Mouse (Mus musculus) stomach, postnatal 0 days (tissue): ENCODE data around the gene Slc38a4. TPM values are rescaled to one million over a fixed set of nuclear protein-coding genes. Genes with fewer than 3 reads are reported as not detected.

Experiments
- ATAC-seq: fragments of 200-750 bp; cut with Nextera tagmentation; 2 replicates; pipeline ENCODE4 v1.8.0; 2017; ENCODE audit not compliant: low FRiP score, low TSS enrichment
- DNase-seq: peaks from one replicate; pipeline ENCODE4 v3.0.0-alpha.2; 2016; ENCODE audit warnings: low spot score
- H3K27ac ChIP-seq: fragments of 300-500 bp; sonication (generic); replicated peaks from 2 replicates; pipeline ENCODE4 v1.5.1; 2014; ENCODE audit warnings: mild to moderate bottlenecking, control low read depth
- H3K27me3 ChIP-seq: fragments of 300-500 bp; sonication (generic); 2 replicates; pipeline ENCODE4 v1.6.1; 2014; ENCODE audit warnings: low read length; ENCODE audit not compliant: control insufficient read depth, insufficient read depth
- H3K36me3 ChIP-seq: fragments of 300-500 bp; sonication (generic); 2 replicates; pipeline ENCODE4 v1.6.1; 2014; ENCODE audit warnings: low read length, mixed read lengths; ENCODE audit not compliant: control insufficient read depth, insufficient read depth
- H3K4me1 ChIP-seq: fragments of 300-500 bp; sonication (generic); replicated peaks from 2 replicates; pipeline ENCODE4 v1.6.1; 2014; ENCODE audit warnings: antibody characterized with exemption; ENCODE audit not compliant: control insufficient read depth, insufficient read depth
- H3K4me2 ChIP-seq: fragments of 300-500 bp; sonication (generic); replicated peaks from 2 replicates; pipeline ENCODE4 v1.6.1; 2014; ENCODE audit warnings: low read depth, mild to moderate bottlenecking, control low read depth, moderate library complexity
- H3K4me3 ChIP-seq: fragments of 300-500 bp; sonication (generic); 2 replicates; pipeline ENCODE4 v1.5.1; 2014; ENCODE audit warnings: low read depth, low read length, control low read depth
- H3K9ac ChIP-seq: fragments of 300-500 bp; sonication (generic); 2 replicates; pipeline ENCODE4 v1.6.1; 2014; ENCODE audit warnings: mild to moderate bottlenecking, low read length, control low read depth, mixed read lengths
- H3K9me3 ChIP-seq: fragments of 300-500 bp; sonication (generic); 2 replicates; pipeline ENCODE4 v1.6.1; 2016; ENCODE audit warnings: low read length; ENCODE audit not compliant: control insufficient read depth
- CTCF ChIP-seq: IDR thresholded peaks from 2 replicates; pipeline ENCODE4 v1.5.1; 2016; ENCODE audit warnings: antibody characterized with exemption, low read depth, mild to moderate bottlenecking, moderate library complexity
- EP300 ChIP-seq: optimal IDR thresholded peaks from 2 replicates; pipeline ENCODE3; 2016; ENCODE audit warnings: antibody characterized with exemption
- WGBS: fragments of 180-500 bp; shearing (Covaris S2); extraction: QIAGEN DNeasy Blood & Tissue Kit; methylation state at CpG from one replicate; pipeline ENCODE4 v1.1.7; 2014; 5-methylcytosine and 5-hydroxymethylcytosine counted together
- polyA plus RNA-seq: library from polyadenylated mRNA; unstranded; fragments of >200 nt; fragmentation: Nextera tagmentation; extraction: Ambion mirVana; gene quantifications from 2 replicates; pipeline ENCODE4 v1.2.1, GENCODE M21; 2015

The Slc38a4 gene
- polyA plus RNA-seq, 1 experiment from 2014 or later = 10.8 TPM

GRCm38 (mm10) chr15:96948471-96948870, 107.3 kb downstream of the Slc38a4 start:
- H3K9ac ChIP-seq = no peak overlapping the region
- H3K36me3 ChIP-seq = no peaks in the 10 kb centered on the region
- DNase-seq (peak; percentile 71), ATAC-seq (peak; percentile 79)
- H3K4me1 ChIP-seq = no peaks in the 10 kb centered on the region
- H3K4me3 ChIP-seq = no peak overlapping the region
- 62% methylated on average over 6 of the region's 6 CpGs for WGBS
- no peaks in the 10 kb centered on the region for H3K9me3 ChIP-seq
- H3K27ac ChIP-seq = no peak overlapping the region
- H3K4me2 ChIP-seq = no peak overlapping the region
- peak; percentile 77 for TF ChIP-seq CTCF
- no peak for TF ChIP-seq EP300
- no peaks in the 10 kb centered on the region for H3K27me3 ChIP-seq

Other genes with a start within 250 kb of the Slc38a4 start
- gene Pced1b, start 191.2 kb upstream of the Slc38a4 start, polyA plus RNA-seq = 1.6 and 1.8 TPM in 2 replicates
- 2.6 and 2.9 TPM in 2 replicates for gene Amigo2, start 191.3 kb upstream of the Slc38a4 start, polyA plus RNA-seq